Mouse (Mus musculus): ENCODE results near the gene Vmn2r60. TPM values are rescaled to one million over a fixed set of nuclear protein-coding genes. Genes with fewer than 3 reads are reported as not detected.

The Vmn2r60 gene
- not detected in 2 replicates for total RNA-seq (2014; fragmentation: Nextera tagmentation)
- not detected in 2 replicates for total RNA-seq (2017)

- no peak for ATAC-seq (replicated peaks; ENCODE audit: poor library complexity, severe bottlenecking)
Measured at GRCm38 (mm10) chr7:42107470-42107869, at the start of gene Vmn2r60. Vmn2r60 (plus strand) TSS chr7:42107770.

GRCm38 (mm10) chr7:42058923-42059322, 48.6 kb upstream of the Vmn2r60 start, which contains the start of gene Vmn2r59:
Vmn2r59 (minus strand) TSS chr7:42059023.
- ATAC-seq (replicated peaks; ENCODE audit: poor library complexity, severe bottlenecking): no peak

- ATAC-seq (replicated peaks; ENCODE audit: poor library complexity, severe bottlenecking): peak; percentile 58
Measured at GRCm38 (mm10) chr7:42107061-42107460, 509 bp upstream of the Vmn2r60 start.

Other genes starting within 250 kb of the Vmn2r60 start
- gene Vmn2r58, start 235.1 kb upstream of the Vmn2r60 start, total RNA-seq (2014; fragmentation: Nextera tagmentation): not detected in 2 replicates
- gene Vmn2r58, start 235.1 kb upstream of the Vmn2r60 start, total RNA-seq (2017): not detected in 2 replicates
- gene Vmn2r59, start 48.7 kb upstream of the Vmn2r60 start, total RNA-seq (2014; fragmentation: Nextera tagmentation): not detected in 2 replicates
- gene Vmn2r59, start 48.7 kb upstream of the Vmn2r60 start, total RNA-seq (2017): under 0.01 TPM in 1 of 2 replicates, not detected in the other
- gene Vmn2r61, start 152.3 kb downstream of the Vmn2r60 start, total RNA-seq (2014; fragmentation: Nextera tagmentation): not detected in 2 replicates
- not detected in 2 replicates for gene Vmn2r61, start 152.3 kb downstream of the Vmn2r60 start, total RNA-seq (2017)

All from granulocyte monocyte progenitor cell, adult 5-6 weeks (primary cell).